Mouse (Mus musculus): ENCODE results near the gene Anpep.
A peak's percentile ranks its signal among the peaks of the same experiment; 100 is the strongest.

The Anpep gene

GRCm38 (mm10) chr7:79866294-79867000 is 5.6 kb upstream of the Anpep start:
- no peak for DNase-seq (ENCODE audit: low read depth)

DNA sequence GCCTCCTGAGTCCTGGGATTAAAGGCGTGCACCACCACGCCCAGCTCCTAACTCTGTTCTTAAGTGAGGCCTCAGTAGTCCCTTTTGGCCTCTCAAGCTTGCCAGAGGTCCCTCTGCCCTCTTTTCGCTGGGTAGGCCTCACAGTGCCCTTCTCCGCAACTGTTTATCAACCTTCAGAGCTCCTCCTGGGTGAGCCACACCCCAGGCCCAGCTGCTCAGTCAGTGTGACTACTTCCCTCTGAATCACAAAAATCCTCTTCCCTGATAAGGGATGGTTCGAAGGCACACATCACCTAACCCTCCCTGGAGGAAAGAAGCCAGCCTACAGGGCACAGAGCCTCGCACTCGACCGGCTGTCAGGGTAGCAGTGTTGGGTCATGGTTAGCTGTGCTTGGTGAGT is 935 bp upstream of the Anpep start:
- no peak for DNase-seq (ENCODE audit: low read depth)

DNA sequence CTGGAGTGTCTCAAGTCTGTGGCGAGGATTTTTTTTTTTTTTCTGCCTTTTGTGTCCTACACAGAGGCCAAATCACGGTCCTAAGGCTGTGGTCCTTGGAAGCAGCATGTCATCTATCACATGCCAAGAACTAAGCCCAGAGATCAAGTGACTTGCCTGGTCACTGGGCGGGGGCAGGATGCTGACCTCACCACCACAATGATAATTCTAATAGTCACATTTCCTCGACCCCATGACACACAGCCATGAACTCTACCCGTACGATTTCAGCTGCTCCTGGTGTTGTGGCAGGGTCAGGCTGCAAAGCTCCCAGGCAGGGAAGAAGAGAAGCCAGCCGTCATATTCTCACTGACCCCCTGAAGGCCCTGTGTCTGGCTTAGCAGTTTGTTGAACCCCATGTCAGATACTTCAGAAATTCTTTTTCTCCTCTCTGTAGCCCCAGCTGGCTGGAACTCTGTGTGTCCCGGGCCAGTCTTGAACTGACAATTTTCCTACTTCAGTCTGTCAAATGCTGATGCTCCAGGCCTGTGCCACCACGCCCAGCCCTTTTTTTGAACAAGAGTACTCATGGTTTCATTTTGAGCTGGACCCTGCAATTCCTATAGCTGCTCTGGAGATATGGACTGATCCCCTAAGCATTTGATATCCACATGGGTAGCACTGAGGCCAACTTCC is 1.8 kb downstream of the Anpep start:
- peak; percentile 80 for DNase-seq (ENCODE audit: low read depth)

DNA sequence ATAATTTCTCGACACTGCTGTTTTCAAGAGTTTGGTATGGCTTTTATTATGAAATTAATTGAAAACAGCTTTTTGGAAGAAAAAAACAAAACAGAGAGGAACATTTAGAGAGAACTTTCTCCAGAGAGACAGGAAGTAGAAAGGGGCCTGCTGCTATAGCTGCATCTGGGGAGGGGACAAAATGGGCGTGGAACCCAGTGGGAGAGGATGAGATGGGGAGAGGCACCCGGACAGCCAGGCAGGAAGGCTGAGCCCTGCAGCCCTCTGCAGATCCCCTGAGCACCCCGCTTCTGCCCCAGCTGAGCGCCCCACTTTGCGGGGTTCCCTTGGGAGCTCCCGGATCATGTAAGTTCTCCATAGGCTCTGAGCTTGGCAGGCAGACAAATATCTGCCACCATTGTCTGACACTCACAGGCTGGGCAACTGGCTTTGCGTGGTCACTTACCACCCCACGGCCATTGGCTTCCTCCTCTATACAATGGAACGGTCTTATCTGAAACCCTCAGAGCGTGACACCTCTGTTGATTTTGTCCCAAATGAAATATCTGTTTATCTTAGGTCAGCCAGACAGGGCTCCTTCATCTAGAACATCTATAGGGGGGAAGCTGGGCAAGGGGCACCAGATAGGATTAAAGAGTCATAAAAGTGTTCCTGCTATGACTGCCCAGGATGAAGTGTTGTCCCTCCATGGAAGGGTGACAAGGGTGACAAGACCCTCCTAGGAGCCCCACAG is 2.5 kb downstream of the Anpep start:
- DNase-seq (ENCODE audit: low read depth), result peak; percentile 19

DNA sequence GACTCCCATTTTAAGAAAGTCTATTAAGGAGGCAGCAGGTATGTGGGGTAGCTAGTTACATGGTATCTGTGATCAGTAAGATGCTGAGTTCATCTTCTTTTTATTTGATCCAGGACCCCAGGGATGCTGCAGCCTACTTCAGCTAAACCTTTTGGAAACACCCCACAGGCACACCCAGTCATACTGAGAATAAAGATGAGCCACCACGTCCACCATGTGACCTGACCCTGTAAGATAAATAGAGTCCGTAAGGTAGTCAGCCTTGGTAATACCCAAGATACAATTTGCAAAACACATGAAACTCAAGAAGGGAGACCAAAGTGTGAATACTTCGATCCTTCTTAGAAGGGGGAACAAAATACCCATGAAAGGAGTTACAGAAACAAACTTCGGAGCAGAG is 4.6 kb downstream of the Anpep start:
- DNase-seq (ENCODE audit: low read depth), result no peak

DNA sequence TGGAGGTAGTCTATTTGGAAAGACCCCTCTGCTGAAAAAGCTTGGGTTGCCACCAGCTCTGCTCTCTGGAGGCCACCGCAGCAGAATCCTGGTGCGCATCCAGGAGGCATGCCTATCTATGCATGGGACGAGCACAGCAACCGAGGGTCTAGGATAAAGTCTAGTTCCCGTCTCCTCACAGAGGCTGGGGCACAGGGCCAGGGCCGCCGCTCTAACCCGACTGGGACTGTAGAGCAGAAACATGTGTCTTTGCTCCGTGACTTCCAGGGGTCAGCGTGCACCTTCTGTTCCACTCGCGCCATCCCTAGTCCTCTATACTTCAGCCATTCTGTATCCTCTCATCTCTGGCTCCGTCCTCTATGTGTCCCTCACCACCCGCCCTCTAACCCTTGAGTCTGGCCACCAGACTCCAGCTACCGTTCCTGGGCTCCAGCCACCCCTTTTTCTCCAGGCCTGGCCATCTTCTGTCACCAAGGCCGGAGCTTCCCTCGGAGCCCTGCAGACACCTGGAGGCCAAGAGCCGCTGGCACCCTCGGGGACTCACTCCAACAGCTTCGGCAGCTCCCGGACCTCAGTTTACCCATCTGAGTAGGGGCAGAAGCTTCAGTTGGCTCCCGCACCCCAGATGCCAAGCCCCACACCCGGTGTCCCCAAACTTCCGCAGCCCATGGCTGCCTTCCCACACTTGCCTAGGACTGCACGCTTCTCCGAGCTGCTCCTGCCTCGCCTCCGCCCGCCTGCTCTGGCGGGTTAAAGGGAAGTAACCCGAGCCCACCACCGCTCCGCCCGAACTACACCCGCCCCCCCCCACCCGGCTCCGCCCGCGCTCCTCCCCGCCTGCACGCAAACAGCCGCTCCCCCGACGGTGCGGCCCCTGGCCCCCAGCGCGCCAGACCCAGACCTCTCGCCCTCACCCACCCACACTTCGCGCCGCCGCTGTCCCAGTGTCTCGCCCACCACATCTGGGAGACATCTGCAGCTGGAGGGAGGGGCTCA is 13.1 kb downstream of the Anpep start:
- no peak for DNase-seq (ENCODE audit: low read depth)

- DNase-seq (ENCODE audit: low read depth), result no peak
Observed at GRCm38 (mm10) chr7:79846342-79846741, 14.5 kb downstream of the Anpep start.

- DNase-seq (ENCODE audit: low read depth), result no peak
Observed at GRCm38 (mm10) chr7:79844090-79844802, 16.6 kb downstream of the Anpep start.

- no peak for DNase-seq (ENCODE audit: low read depth)
Observed at GRCm38 (mm10) chr7:79842163-79842562, 18.7 kb downstream of the Anpep start.

GRCm38 (mm10) chr7:79837247-79837646 is 23.6 kb downstream of the Anpep start:
- no peak for DNase-seq (ENCODE audit: low read depth)

DNA sequence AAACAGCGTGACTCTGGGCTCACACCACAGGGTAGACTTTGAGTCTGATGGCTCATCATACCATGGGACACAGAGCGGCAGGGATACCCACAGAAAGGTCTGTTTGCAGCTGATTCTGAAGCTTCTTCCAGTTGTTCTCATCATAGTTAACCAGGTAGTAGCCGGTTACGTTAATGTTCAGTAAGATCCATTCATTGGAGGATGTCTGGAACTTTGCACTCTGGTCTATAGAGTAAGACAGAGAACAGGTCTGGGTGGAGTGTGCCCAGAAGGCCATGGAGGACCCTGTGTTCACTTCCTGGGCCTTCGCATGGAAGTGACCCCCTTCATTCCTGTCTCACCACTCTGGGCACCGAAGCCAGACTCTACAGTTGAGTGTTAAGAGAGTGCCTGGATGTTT is 25.7 kb downstream of the Anpep start:
- DNase-seq (ENCODE audit: low read depth), result no peak

DNA sequence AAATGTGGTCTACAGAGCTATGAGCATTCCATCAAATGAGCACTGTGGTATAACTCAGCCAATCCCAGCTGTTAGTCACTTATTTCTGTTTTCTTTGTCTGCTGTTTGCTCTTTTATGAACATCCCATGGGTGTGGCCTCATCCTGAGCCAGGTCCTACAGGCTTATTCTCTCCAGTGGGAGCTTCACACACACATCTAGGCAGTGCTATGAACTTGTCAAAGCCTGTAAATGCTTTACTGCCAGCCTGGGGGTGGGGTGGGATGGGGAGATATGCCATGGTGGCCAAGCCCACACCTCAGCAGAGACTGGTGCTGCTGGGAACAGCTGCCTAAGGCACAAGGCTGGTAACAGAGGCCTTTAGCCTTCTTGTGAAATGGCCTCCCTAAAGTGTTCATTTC is 27.9 kb downstream of the Anpep start:
- no peak for DNase-seq (ENCODE audit: low read depth)

DNA sequence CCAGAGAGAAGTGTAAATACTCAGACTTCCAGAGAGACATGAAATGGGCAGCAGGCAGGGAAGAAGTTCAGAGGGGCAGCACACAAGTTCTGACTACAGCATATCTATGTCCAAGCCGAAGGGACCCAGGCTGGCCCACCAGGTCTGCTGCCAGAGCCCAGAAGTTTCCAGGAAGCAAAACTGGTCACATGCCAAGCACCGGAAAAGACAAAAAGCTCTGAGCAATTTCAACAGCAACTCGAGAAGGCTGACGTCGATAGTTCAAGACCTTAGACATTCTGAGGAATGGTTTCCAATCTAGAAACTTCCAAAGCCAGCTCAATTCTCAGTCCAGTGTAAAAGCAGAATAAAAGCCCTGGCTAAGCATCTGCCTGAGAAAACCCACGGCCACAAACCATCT is 29.3 kb downstream of the Anpep start:
- DNase-seq (ENCODE audit: low read depth), result peak; percentile 5

GRCm38 (mm10) chr7:79831145-79831544 is 29.7 kb downstream of the Anpep start:
- no peak for DNase-seq (ENCODE audit: low read depth)

GRCm38 (mm10) chr7:79828341-79828740 is 32.5 kb downstream of the Anpep start:
- no peak for DNase-seq (ENCODE audit: low read depth)

- DNase-seq (ENCODE audit: low read depth), result no peak
Observed at GRCm38 (mm10) chr7:79822092-79822695, 38.7 kb downstream of the Anpep start.

- DNase-seq (ENCODE audit: low read depth), result no peak
Observed at GRCm38 (mm10) chr7:79819996-79820395, 40.9 kb downstream of the Anpep start.

GRCm38 (mm10) chr7:79819515-79819914 is 41.3 kb downstream of the Anpep start:
- DNase-seq (ENCODE audit: low read depth), result peak; percentile 10

- no peak for DNase-seq (ENCODE audit: low read depth)
Observed at GRCm38 (mm10) chr7:79818321-79818720, 42.5 kb downstream of the Anpep start.

GRCm38 (mm10) chr7:79813409-79813808 is 47.5 kb downstream of the Anpep start:
- DNase-seq (ENCODE audit: low read depth), result no peak

Measured in 416B (cell line).